Mouse (Mus musculus): Measurements from ENCODE around the gene Qprt. TPM values are rescaled to one million over a fixed set of nuclear protein-coding genes. Genes with fewer than 3 reads are reported as not detected.

The Qprt gene
- polyA plus RNA-seq, 1 experiment, result 0.81 TPM

Other genes with a start within 250 kb of the Qprt start
- gene Taok2, start 237.5 kb downstream of the Qprt start, polyA plus RNA-seq (2012; rRNA removed), result 55.8 and 65.4 TPM in 2 replicates
- 41.3 and 46.0 TPM in 2 replicates for gene Tmem219, start 199.3 kb downstream of the Qprt start, polyA plus RNA-seq (2012; rRNA removed)
- gene Kctd13, start 193.3 kb downstream of the Qprt start, polyA plus RNA-seq (2012; rRNA removed), result 16.3 and 16.4 TPM in 2 replicates
- gene Asphd1, start 172.6 kb downstream of the Qprt start, polyA plus RNA-seq (2012; rRNA removed), result not detected in 2 replicates
- gene Sez6l2, start 171.7 kb downstream of the Qprt start, polyA plus RNA-seq (2012; rRNA removed), result 0.65 and 0.72 TPM in 2 replicates
- gene Cdipt, start 146.3 kb downstream of the Qprt start, polyA plus RNA-seq (2012; rRNA removed), result 118 and 119 TPM in 2 replicates
- gene Cdiptos, start 146.1 kb downstream of the Qprt start, polyA plus RNA-seq (2012; rRNA removed), result 2.2 and 2.7 TPM in 2 replicates
- 46.2 and 52.7 TPM in 2 replicates for gene Mvp, start 107.6 kb downstream of the Qprt start, polyA plus RNA-seq (2012; rRNA removed)
- gene Pagr1b, start 105.7 kb downstream of the Qprt start, polyA plus RNA-seq (2012; rRNA removed), result 2.8 and 3.2 TPM in 2 replicates
- 16.4 and 18.2 TPM in 2 replicates for gene Pagr1a, start 104.9 kb downstream of the Qprt start, polyA plus RNA-seq (2012; rRNA removed)
- 66.3 and 76.5 TPM in 2 replicates for gene Gm42742, start 101.1 kb downstream of the Qprt start, polyA plus RNA-seq (2012; rRNA removed)
- gene Prrt2, start 101.0 kb downstream of the Qprt start, polyA plus RNA-seq (2012; rRNA removed), result 9.7 and 10.2 TPM in 2 replicates
- gene Maz, start 95.2 kb downstream of the Qprt start, polyA plus RNA-seq (2012; rRNA removed), result 72.0 and 72.5 TPM in 2 replicates
- gene Kif22, start 79.8 kb downstream of the Qprt start, polyA plus RNA-seq (2012; rRNA removed), result 2.3 and 2.7 TPM in 2 replicates
- 0.15 and 0.34 TPM in 2 replicates for gene Zg16, start 34.9 kb downstream of the Qprt start, polyA plus RNA-seq (2012; rRNA removed)
- gene AI467606, start 30.9 kb downstream of the Qprt start, polyA plus RNA-seq (2012; rRNA removed), result 4.4 and 6.0 TPM in 2 replicates
- gene Spn, start 15.6 kb upstream of the Qprt start, polyA plus RNA-seq (2012; rRNA removed), result 1.2 and 1.9 TPM in 2 replicates
- gene Cd2bp2, start 73.8 kb upstream of the Qprt start, polyA plus RNA-seq (2012; rRNA removed), result 66.2 and 68.8 TPM in 2 replicates
- 23.0 and 30.1 TPM in 2 replicates for gene Tbc1d10b, start 86.2 kb upstream of the Qprt start, polyA plus RNA-seq (2012; rRNA removed)
- gene Mylpf, start 86.7 kb upstream of the Qprt start, polyA plus RNA-seq (2012; rRNA removed), result 1.2 and 2.1 TPM in 2 replicates
- 10.0 and 10.5 TPM in 2 replicates for gene Zfp553, start 110.8 kb upstream of the Qprt start, polyA plus RNA-seq (2012; rRNA removed)
- gene Sept1, start 110.9 kb upstream of the Qprt start, polyA plus RNA-seq (2012; rRNA removed), result 19.4 and 22.0 TPM in 2 replicates
- 49.8 and 54.0 TPM in 2 replicates for gene Zfp771, start 122.0 kb upstream of the Qprt start, polyA plus RNA-seq (2012; rRNA removed)
- gene Dctpp1, start 138.5 kb upstream of the Qprt start, polyA plus RNA-seq (2012; rRNA removed), result 19.2 and 24.9 TPM in 2 replicates
- 19.8 and 21.1 TPM in 2 replicates for gene Sephs2, start 151.8 kb upstream of the Qprt start, polyA plus RNA-seq (2012; rRNA removed)
- 3.4 and 3.5 TPM in 2 replicates for gene Itgal, start 174.0 kb upstream of the Qprt start, polyA plus RNA-seq (2012; rRNA removed)
- 16.9 and 19.8 TPM in 2 replicates for gene Zfp768, start 223.4 kb upstream of the Qprt start, polyA plus RNA-seq (2012; rRNA removed)